Mouse (Mus musculus) embryonic facial prominence, embryonic 12.5 days (tissue): Measurements from ENCODE around the gene Epo. TPM values are rescaled to one million over a fixed set of nuclear protein-coding genes. Genes with fewer than 3 reads are reported as not detected.

ENCODE experiments used
- ATAC-seq: fragments of 200-750 bp; cut with Nextera tagmentation; 2 replicates; pipeline ENCODE4 v1.8.0; 2017; ENCODE audit not compliant: insufficient number of reproducible peaks, insufficient read depth, low FRiP score, low TSS enrichment
- H3K27ac ChIP-seq: fragments of 300-500 bp; sonication (generic); 2 replicates; pipeline ENCODE4 v1.5.1; 2016; ENCODE audit warnings: mild to moderate bottlenecking
- H3K27me3 ChIP-seq: fragments of 300-500 bp; sonication (generic); 2 replicates; pipeline ENCODE4 v1.6.1; 2016; ENCODE audit warnings: mild to moderate bottlenecking, moderate library complexity
- H3K36me3 ChIP-seq: fragments of 300-500 bp; sonication (generic); 2 replicates; pipeline ENCODE4 v1.6.1; 2016; ENCODE audit warnings: mild to moderate bottlenecking
- H3K4me1 ChIP-seq: fragments of 300-500 bp; sonication (generic); 2 replicates; pipeline ENCODE4 v1.6.1; 2016
- H3K4me2 ChIP-seq: fragments of 300-500 bp; sonication (generic); replicated peaks from 2 replicates; pipeline ENCODE4 v1.6.1; 2016; ENCODE audit warnings: mild to moderate bottlenecking, moderate library complexity
- H3K4me3 ChIP-seq: fragments of 300-500 bp; sonication (generic); 2 replicates; pipeline ENCODE4 v1.5.1; 2016; ENCODE audit warnings: mild to moderate bottlenecking
- H3K9ac ChIP-seq: fragments of 300-500 bp; sonication (generic); 2 replicates; pipeline ENCODE4 v1.6.1; 2016; ENCODE audit warnings: mild to moderate bottlenecking, moderate library complexity
- H3K9me3 ChIP-seq: fragments of 300-500 bp; sonication (generic); 2 replicates; pipeline ENCODE4 v1.6.1; 2016; ENCODE audit warnings: mild to moderate bottlenecking, moderate library complexity
- WGBS: fragments of 180-500 bp; shearing (Covaris S2); methylation state at CpG from one replicate; pipeline ENCODE4 v1.1.7; 2016; 5-methylcytosine and 5-hydroxymethylcytosine counted together
- polyA plus RNA-seq: library from polyadenylated mRNA; unstranded; fragments of >200 nt; fragmentation: Nextera tagmentation; extraction: Ambion mirVana; gene quantifications from 2 replicates; pipeline ENCODE4 v1.2.1, GENCODE M21; 2016

Gene Epo
- polyA plus RNA-seq, 1 experiment from 2014 or later, result 0.47 TPM

DNA sequence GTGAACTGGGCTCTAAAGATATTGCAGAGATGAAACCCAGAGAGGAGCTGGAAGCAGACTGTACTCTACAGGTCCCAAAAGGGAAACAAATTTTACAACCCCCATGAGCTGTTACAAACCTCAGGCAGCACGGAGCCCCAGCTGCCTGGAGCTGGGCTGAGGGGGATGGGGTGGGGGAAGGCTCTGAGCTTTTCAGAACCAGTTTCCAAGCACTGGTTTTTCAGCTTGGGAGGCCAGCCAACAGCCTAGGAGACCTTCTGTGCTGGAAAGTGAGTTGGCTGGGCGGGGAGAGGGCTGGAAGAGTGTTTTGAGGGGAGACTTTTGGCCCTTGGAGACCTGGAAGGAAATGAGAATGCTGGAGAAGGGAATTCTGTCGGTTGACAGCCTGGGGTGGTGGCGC is 41.5 kb downstream of the Epo start:
- ATAC-seq, result no peak
- Histone ChIP-seq H3K4me1 (no peaks in the 10 kb centered on the region), H3K9ac (no peak overlapping the region), H3K27ac (no peak overlapping the region), H3K27me3 (peaks cover 4% of the 10 kb centered on the region; the same call in 1 of the 2 replicates), H3K36me3 (no peaks in the 10 kb centered on the region), H3K4me2 (no peak overlapping the region), H3K9me3 (no peaks in the 10 kb centered on the region), H3K4me3 (no peak overlapping the region)
- 57% methylated on average over 4 of the region's 4 CpGs for WGBS

DNA sequence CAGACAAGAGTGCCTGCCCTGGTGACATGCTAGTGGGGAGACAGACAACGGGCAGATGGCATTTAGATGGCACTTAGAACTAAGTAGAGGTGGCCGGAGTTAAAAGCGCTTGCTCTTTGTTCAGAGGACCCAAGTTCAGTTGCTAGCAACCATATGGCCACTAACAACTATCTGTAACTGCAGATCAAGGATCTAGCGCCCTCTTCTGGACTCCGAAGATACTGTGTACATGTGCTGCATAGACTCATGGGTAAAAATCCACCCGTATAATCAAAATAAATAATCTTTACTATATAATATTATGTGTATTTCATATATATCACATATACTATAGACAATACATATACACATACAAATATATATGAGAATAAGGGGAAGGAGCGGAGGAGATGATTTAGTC is 45.4 kb downstream of the Epo start:
- H3K4me3 ChIP-seq, result no peak overlapping the region

DNA sequence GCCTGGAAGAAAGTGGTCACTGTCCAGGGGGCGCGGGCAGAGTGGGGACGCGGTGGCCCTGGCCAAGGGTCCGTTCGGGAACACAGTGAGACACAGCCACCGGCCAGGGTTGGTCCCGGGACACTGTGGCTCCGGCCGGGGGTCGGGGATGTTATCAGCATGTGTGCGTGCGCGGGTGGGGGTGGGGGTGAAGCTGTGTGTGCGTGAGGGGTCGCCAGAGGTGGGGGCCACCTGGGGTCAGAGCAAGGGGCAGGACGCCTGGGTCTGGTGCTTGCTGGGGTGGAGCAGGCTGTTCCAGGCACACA is 47.2 kb downstream of the Epo start:
- H3K27me3 ChIP-seq, result peaks cover 21% of the 10 kb centered on the region; the same call in 1 of the 2 replicates
- no peak overlapping the region for H3K27ac ChIP-seq
- peak overlapping the region; percentile 67 for H3K4me2 ChIP-seq
- WGBS, result under 1% methylated on average over 16 of the region's 17 CpGs
- H3K36me3 ChIP-seq, result no peaks in the 10 kb centered on the region
- peaks cover 15% of the 10 kb centered on the region; the same call in 1 of the 2 replicates for H3K4me1 ChIP-seq
- ATAC-seq, result no peak
- peak overlapping the region; percentile 36; the same call in 1 of the 2 replicates for H3K9ac ChIP-seq
- H3K4me3 ChIP-seq, result peak overlapping the region; percentile 32
- H3K9me3 ChIP-seq, result no peaks in the 10 kb centered on the region

More for the DNA sequence above, 45.4 kb downstream of the Epo start:
- WGBS, result 84% methylated on average over 7 of the region's 7 CpGs
- no peaks in the 10 kb centered on the region for H3K36me3 ChIP-seq
- peaks cover 12% of the 10 kb centered on the region; the same call in 1 of the 2 replicates for H3K4me1 ChIP-seq
- peaks cover 21% of the 10 kb centered on the region; the same call in 1 of the 2 replicates for H3K27me3 ChIP-seq
- no peaks in the 10 kb centered on the region for H3K9me3 ChIP-seq
- H3K27ac ChIP-seq, result no peak overlapping the region
- no peak overlapping the region for H3K4me2 ChIP-seq
- H3K9ac ChIP-seq, result no peak overlapping the region
- ATAC-seq, result no peak

DNA sequence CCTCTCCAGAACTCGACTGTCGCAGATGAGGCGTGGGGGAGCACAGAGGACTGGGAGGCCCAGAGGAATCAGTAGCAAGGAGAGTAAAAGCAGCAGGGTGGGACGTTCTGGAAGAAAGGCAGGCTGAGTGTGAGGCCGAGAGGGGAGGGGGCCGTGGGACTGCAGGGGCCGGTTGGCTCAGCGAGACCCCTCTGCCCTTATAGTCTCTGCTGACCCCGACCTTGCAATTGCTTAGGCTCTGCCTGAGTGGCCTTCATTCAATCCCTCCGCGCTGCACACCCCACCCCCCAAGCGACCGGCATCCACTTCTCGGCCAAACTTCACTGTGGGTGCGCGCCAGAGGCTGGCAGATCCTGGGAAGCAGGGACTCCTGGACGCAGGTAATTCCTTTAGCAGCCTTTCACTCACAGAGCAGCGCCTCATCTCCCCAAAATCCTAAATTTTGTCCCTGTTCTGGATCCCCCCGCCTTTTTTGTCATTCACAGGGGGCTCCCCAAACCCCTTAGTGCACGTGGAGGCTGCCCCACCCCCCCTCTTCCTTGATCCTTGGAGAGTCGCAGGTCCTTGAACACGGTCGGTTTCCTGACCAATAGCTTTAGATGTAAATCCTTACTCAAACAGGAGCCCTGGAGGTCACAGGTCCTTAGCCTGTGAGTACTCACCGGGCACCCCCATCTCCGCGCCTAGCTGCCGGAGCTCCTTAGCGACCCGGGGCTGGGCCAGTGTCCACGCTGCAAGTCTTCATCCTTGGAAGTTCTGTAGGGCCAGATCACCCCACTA is 47.8 kb downstream of the Epo start:
- no peaks in the 10 kb centered on the region for H3K36me3 ChIP-seq
- no peaks in the 10 kb centered on the region for H3K9me3 ChIP-seq
- H3K27me3 ChIP-seq, result peaks cover 21% of the 10 kb centered on the region; the same call in 1 of the 2 replicates
- H3K4me1 ChIP-seq, result peaks cover 15% of the 10 kb centered on the region; the same call in 1 of the 2 replicates
- H3K4me3 ChIP-seq, result peak overlapping the region; percentile 32
- H3K9ac ChIP-seq, result peak overlapping the region; percentile 36; the same call in 1 of the 2 replicates
- H3K4me2 ChIP-seq, result peak overlapping the region; percentile 67
- 7% methylated on average over 30 of the region's 30 CpGs for WGBS
- no peak overlapping the region for H3K27ac ChIP-seq
- ATAC-seq, result no peak

DNA sequence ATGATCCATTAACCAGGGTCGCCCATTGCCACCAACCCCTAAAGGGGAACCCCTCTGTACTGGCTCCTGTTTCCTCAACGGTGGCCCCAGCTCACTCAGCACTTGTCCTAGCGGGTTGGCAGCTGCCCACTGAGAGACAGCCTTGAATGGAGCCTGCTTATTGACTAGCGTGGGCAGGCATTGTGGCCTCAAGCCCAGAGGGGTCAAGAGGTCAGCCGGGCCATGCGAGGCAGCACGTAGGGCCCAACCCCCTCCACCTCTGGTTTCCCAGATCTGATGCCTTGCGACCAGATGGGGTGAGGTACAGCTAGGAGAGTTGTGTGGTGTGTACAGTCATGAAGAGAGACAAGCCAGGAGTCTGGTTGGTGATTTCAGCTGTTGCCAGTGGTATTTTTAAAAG is 51.1 kb downstream of the Epo start:
- Histone ChIP-seq H3K4me1 (peaks cover 15% of the 10 kb centered on the region; the same call in 1 of the 2 replicates), H3K4me3 (no peak overlapping the region), H3K9me3 (no peaks in the 10 kb centered on the region), H3K4me2 (no peak overlapping the region), H3K9ac (no peak overlapping the region), H3K36me3 (no peaks in the 10 kb centered on the region), H3K27me3 (peaks cover 19% of the 10 kb centered on the region; the same call in 1 of the 2 replicates), H3K27ac (no peak overlapping the region)
- 21% methylated on average over 8 of the region's 8 CpGs for WGBS
- no peak for ATAC-seq

DNA sequence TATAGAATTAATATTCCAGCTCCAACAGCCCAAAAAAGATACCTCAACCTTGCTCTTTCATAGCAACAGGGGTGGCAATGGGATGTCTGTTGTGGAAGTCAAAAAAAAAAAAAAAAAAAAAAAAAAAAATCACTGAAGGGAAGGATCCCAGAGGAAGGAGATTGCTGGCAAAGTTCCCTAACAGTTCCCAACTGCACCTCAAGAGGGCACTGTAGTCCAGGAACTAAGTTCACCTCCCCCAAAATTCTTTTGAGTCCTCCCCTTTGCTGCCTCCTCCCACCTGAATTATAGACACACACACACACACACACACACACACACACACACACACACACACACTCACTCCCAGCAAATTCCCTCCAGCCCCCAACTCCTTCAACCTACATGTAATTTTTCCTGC is 51.9 kb downstream of the Epo start:
- Histone ChIP-seq H3K9me3 (no peaks in the 10 kb centered on the region), H3K36me3 (no peaks in the 10 kb centered on the region), H3K27ac (no peak overlapping the region), H3K27me3 (peaks cover 13% of the 10 kb centered on the region; the same call in 1 of the 2 replicates), H3K4me1 (peaks cover 11% of the 10 kb centered on the region; the same call in 1 of the 2 replicates), H3K4me3 (no peak overlapping the region), H3K9ac (no peak overlapping the region), H3K4me2 (no peak overlapping the region)
- no peak for ATAC-seq

DNA sequence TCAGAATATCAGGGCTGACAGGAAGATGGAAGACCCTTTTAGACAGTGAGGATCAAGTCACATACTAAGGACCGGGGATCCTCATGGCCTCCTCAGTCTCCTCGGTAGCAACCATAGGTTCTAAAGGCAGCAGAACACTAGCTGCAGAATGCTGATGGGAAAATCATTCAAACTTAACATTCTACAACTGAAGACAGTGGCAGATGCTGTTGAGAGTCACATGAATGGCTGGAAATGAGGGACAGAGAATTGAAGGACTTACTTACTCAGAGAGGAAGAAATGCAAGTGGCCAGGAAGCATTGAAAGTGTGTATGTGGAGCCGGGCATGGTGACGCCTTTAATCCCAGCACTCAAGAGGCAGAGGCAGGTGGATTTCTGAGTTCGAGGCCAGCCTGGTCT is 56.1 kb downstream of the Epo start, which contains the start of gene Zan:
Gene Zan (minus strand): TSS at position 101 of the 400 bp plus-strand sequence.
- H3K4me1 ChIP-seq, result 0 out of 2 replicates have a peak, but pooled peaks cover 2% of the 10 kb centered on the region
- no peaks in the 10 kb centered on the region for H3K9me3 ChIP-seq
- H3K36me3 ChIP-seq, result no peaks in the 10 kb centered on the region
- H3K27ac ChIP-seq, result no peak within 1 kb of the TSS
- H3K4me3 ChIP-seq, result no peak within 1 kb of the TSS
- no peak within 1 kb of the TSS for H3K4me2 ChIP-seq
- ATAC-seq, result no peak
- WGBS, result 82% methylated on average over 5 of the region's 5 CpGs
- no peak within 1 kb of the TSS for H3K9ac ChIP-seq
- no peaks in the 10 kb centered on the region for H3K27me3 ChIP-seq

DNA sequence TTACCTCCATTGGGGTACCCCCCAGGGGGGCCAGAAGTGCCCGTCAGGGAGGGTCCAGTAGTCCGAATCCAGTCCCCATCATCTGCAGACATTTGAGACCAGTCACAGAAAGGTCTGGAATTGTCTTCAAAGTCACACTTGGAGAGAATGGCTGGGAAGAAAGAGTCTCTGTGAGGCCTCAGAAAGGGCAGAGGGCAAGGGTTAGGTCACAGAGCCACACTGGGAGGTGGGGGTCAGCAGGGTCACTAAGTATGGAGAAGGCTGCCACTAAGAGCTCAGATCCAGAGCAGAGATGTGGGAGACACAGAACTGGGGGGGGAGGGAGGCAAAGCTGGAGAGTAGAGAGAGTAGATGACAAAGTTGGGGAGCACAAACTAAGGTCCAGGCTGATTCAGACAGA is 58.7 kb downstream of the Epo start:
- no peaks in the 10 kb centered on the region for H3K4me1 ChIP-seq
- no peaks in the 10 kb centered on the region for H3K36me3 ChIP-seq
- H3K27ac ChIP-seq, result no peak overlapping the region
- H3K9me3 ChIP-seq, result no peaks in the 10 kb centered on the region
- no peak overlapping the region for H3K4me3 ChIP-seq
- WGBS, result 8% methylated on average over 2 of the region's 2 CpGs
- ATAC-seq, result no peak
- H3K4me2 ChIP-seq, result no peak overlapping the region
- no peaks in the 10 kb centered on the region for H3K27me3 ChIP-seq
- no peak overlapping the region for H3K9ac ChIP-seq

DNA sequence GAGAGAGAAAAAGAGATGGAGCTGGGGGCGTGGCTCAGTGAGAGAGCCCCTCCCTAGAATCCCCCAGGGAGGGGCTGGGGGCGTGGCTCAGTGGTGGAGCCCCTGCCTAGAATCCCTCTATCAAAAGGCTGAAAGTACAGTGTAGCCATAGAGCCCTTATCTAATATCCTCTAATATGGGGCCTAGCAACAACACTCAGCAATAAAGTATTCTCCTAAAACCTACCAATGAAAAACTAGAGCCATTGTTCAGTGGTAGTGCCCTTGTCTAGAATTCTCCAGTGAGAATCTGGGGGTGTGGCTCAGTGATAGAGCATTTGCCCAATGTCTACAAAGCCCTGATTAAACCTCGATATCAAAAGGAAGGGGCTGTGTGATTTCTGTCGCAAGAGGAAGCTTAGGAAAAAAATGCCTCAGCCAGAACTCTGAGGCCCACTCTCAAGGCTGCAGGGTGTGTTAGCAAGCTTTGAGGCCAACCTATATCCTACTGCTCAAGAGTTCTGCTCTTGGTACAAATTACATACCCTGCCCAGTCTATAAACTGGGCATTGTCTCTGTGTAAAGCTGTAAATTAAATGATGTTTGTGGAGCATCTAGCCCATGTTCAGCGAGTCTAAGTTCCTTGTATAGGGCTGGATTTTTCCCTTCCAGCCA is 60.7 kb downstream of the Epo start:
- ATAC-seq, result no peak
- Histone ChIP-seq H3K27ac (no peak overlapping the region), H3K4me1 (no peaks in the 10 kb centered on the region), H3K36me3 (no peaks in the 10 kb centered on the region), H3K4me3 (no peak overlapping the region), H3K9ac (no peak overlapping the region), H3K9me3 (no peaks in the 10 kb centered on the region), H3K4me2 (no peak overlapping the region), H3K27me3 (no peaks in the 10 kb centered on the region)
- 72% methylated on average over 5 of the region's 5 CpGs for WGBS

DNA sequence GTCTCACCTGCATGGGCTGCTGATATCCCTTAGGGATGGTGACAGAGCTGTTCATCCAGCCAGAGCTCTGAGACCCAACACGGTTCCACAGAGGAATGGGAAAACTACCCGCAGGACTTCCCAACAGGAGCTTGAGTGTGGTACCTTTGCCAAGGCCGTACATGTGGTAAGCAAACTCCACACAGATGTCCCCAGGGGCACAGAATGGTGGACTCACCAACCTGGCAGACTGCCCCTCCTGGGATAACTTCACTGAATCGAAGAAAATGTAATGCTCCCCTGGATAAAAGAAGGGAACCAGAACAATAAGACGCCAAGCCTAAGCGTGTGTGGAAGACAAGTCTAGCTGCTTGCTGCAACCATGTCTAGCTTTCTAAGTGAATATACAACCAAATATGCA is 66.1 kb downstream of the Epo start:
- Histone ChIP-seq H3K9me3 (no peaks in the 10 kb centered on the region), H3K27ac (no peak overlapping the region), H3K36me3 (no peaks in the 10 kb centered on the region), H3K4me2 (no peak overlapping the region), H3K4me3 (no peak overlapping the region), H3K9ac (no peak overlapping the region), H3K27me3 (0 out of 2 replicates have a peak, but pooled peaks cover 3% of the 10 kb centered on the region), H3K4me1 (no peaks in the 10 kb centered on the region)
- WGBS, result 89% methylated on average over 6 of the region's 6 CpGs
- ATAC-seq, result no peak

DNA sequence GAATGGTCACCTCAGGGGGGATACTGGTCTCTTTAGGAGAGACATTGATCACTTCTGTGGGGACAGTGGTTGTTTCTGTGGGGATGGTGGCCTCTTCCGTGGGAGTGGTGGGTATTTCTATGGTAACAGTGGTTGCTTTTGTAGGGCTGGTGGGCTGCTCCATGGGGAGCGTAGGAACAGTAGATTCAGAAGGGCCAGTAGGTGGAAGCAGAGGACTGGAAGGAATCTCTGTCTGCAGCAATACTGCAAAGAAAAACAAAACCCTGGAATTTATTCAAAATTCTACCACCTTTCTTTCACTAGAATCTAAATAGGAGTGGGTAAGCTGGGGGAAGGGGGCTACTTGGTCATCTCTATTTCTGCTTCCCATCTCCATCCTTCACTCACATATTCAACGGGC is 68.0 kb downstream of the Epo start:
- Histone ChIP-seq H3K9me3 (no peaks in the 10 kb centered on the region), H3K9ac (no peak overlapping the region), H3K4me3 (no peak overlapping the region), H3K36me3 (no peaks in the 10 kb centered on the region), H3K4me1 (no peaks in the 10 kb centered on the region), H3K27me3 (0 out of 2 replicates have a peak, but pooled peaks cover 3% of the 10 kb centered on the region), H3K27ac (no peak overlapping the region), H3K4me2 (no peak overlapping the region)
- ATAC-seq, result no peak
- 46% methylated on average over 3 of the region's 3 CpGs for WGBS
